Mouse (Mus musculus): ENCODE measurements around the gene Gckr. TPM values are rescaled to one million over a fixed set of nuclear protein-coding genes. Genes with fewer than 3 reads are reported as not detected.
A peak's percentile ranks its signal among the peaks of the same experiment; 100 is the strongest.
"Not testable (repeated sequence)": the region's sequence is repeated elsewhere in the genome, so short reads cannot be mapped to it uniquely, and the experiment has no call there.

Gckr gene
- polyA plus RNA-seq, 1 experiment from 2014 or later = 0.13 TPM

- Histone ChIP-seq H3K27me3 (ENCODE audit: control insufficient read depth, insufficient read depth, low read length) (no peaks in the 10 kb centered on the region), H3K9me3 (ENCODE audit: control insufficient read depth, low read length) (no peaks in the 10 kb centered on the region), H3K4me2 (ENCODE audit: low read depth, low read length, severe bottlenecking) (no peak overlapping the region), H3K4me1 (replicated peaks; ENCODE audit: control insufficient read depth, insufficient read depth, low read length) (no peaks in the 10 kb centered on the region), H3K36me3 (ENCODE audit: control insufficient read depth, insufficient read depth, low read length) (no peaks in the 10 kb centered on the region), H3K27ac (ENCODE audit: low read depth, low read length) (no peak overlapping the region), H3K9ac (ENCODE audit: low read length) (no peak overlapping the region), H3K4me3 (ENCODE audit: low read depth, low read length) (no peak overlapping the region)
- no peak for DNase-seq (ENCODE audit: low spot score)
- ATAC-seq (replicated peaks; ENCODE audit: low FRiP score) = no peak
- 88% methylated on average over 6 of the region's 6 CpGs for WGBS
These were observed 5.8 kb downstream of the Gckr start for GRCm38 (mm10) chr5:31303093-31303492.

GRCm38 (mm10) chr5:31312806-31313205, 15.6 kb downstream of the Gckr start:
- DNase-seq (ENCODE audit: low spot score) (no peak), ATAC-seq (replicated peaks; ENCODE audit: low FRiP score) (no peak)
- no peaks in the 10 kb centered on the region for H3K27me3 ChIP-seq (ENCODE audit: control insufficient read depth, insufficient read depth, low read length)
- H3K27ac ChIP-seq (ENCODE audit: low read depth, low read length) = no peak overlapping the region
- no peaks in the 10 kb centered on the region for H3K9me3 ChIP-seq (ENCODE audit: control insufficient read depth, low read length)
- H3K4me2 ChIP-seq (ENCODE audit: low read depth, low read length, severe bottlenecking) = no peak overlapping the region
- H3K4me3 ChIP-seq (ENCODE audit: low read depth, low read length) = no peak overlapping the region
- H3K36me3 ChIP-seq (ENCODE audit: control insufficient read depth, insufficient read depth, low read length) = no peaks in the 10 kb centered on the region
- no peak overlapping the region for H3K9ac ChIP-seq (ENCODE audit: low read length)
- WGBS = 91% methylated on average over 8 of the region's 8 CpGs
- H3K4me1 ChIP-seq (replicated peaks; ENCODE audit: control insufficient read depth, insufficient read depth, low read length) = no peaks in the 10 kb centered on the region

- H3K36me3 ChIP-seq (ENCODE audit: control insufficient read depth, insufficient read depth, low read length) = no peaks in the 10 kb centered on the region
- WGBS = 89% methylated on average over 3 of the region's 3 CpGs
- H3K9me3 ChIP-seq (ENCODE audit: control insufficient read depth, low read length) = no peaks in the 10 kb centered on the region
- H3K9ac ChIP-seq (ENCODE audit: low read length) = no peak overlapping the region
- no peak overlapping the region for H3K4me2 ChIP-seq (ENCODE audit: low read depth, low read length, severe bottlenecking)
- no peaks in the 10 kb centered on the region for H3K27me3 ChIP-seq (ENCODE audit: control insufficient read depth, insufficient read depth, low read length)
- H3K4me3 ChIP-seq (ENCODE audit: low read depth, low read length) = no peak overlapping the region
- no peaks in the 10 kb centered on the region for H3K4me1 ChIP-seq (replicated peaks; ENCODE audit: control insufficient read depth, insufficient read depth, low read length)
- ATAC-seq (replicated peaks; ENCODE audit: low FRiP score) = no peak
- H3K27ac ChIP-seq (ENCODE audit: low read depth, low read length) = no peak overlapping the region
- DNase-seq (ENCODE audit: low spot score) = no peak
These were observed 25.5 kb downstream of the Gckr start for GRCm38 (mm10) chr5:31322776-31323175.

GRCm38 (mm10) chr5:31324085-31324484, 26.8 kb downstream of the Gckr start:
- no peaks in the 10 kb centered on the region for H3K4me1 ChIP-seq (replicated peaks; ENCODE audit: control insufficient read depth, insufficient read depth, low read length)
- no peak for ATAC-seq (replicated peaks; ENCODE audit: low FRiP score)
- no peak overlapping the region for H3K4me2 ChIP-seq (ENCODE audit: low read depth, low read length, severe bottlenecking)
- DNase-seq (ENCODE audit: low spot score) = no peak
- H3K27me3 ChIP-seq (ENCODE audit: control insufficient read depth, insufficient read depth, low read length) = no peaks in the 10 kb centered on the region
- H3K4me3 ChIP-seq (ENCODE audit: low read depth, low read length) = no peak overlapping the region
- no peaks in the 10 kb centered on the region for H3K9me3 ChIP-seq (ENCODE audit: control insufficient read depth, low read length)
- no peak overlapping the region for H3K9ac ChIP-seq (ENCODE audit: low read length)
- no peaks in the 10 kb centered on the region for H3K36me3 ChIP-seq (ENCODE audit: control insufficient read depth, insufficient read depth, low read length)
- no peak overlapping the region for H3K27ac ChIP-seq (ENCODE audit: low read depth, low read length)
- WGBS = 69% methylated on average over 3 of the region's 3 CpGs

GRCm38 (mm10) chr5:31326850-31327249, 29.6 kb downstream of the Gckr start:
- Histone ChIP-seq H3K4me2 (ENCODE audit: low read depth, low read length, severe bottlenecking) (no peak overlapping the region), H3K4me1 (replicated peaks; ENCODE audit: control insufficient read depth, insufficient read depth, low read length) (no peaks in the 10 kb centered on the region), H3K36me3 (ENCODE audit: control insufficient read depth, insufficient read depth, low read length) (no peaks in the 10 kb centered on the region), H3K27me3 (ENCODE audit: control insufficient read depth, insufficient read depth, low read length) (no peaks in the 10 kb centered on the region), H3K9ac (ENCODE audit: low read length) (no peak overlapping the region), H3K4me3 (ENCODE audit: low read depth, low read length) (no peak overlapping the region), H3K9me3 (ENCODE audit: control insufficient read depth, low read length) (no peaks in the 10 kb centered on the region), H3K27ac (ENCODE audit: low read depth, low read length) (no peak overlapping the region)
- DNase-seq (ENCODE audit: low spot score) (no peak), ATAC-seq (replicated peaks; ENCODE audit: low FRiP score) (no peak)
- 18% methylated on average over 5 of the region's 5 CpGs for WGBS

- Histone ChIP-seq H3K27me3 (ENCODE audit: control insufficient read depth, insufficient read depth, low read length) (no peaks in the 10 kb centered on the region), H3K4me3 (ENCODE audit: low read depth, low read length) (no peak overlapping the region), H3K27ac (ENCODE audit: low read depth, low read length) (no peak overlapping the region), H3K4me1 (replicated peaks; ENCODE audit: control insufficient read depth, insufficient read depth, low read length) (no peaks in the 10 kb centered on the region), H3K36me3 (ENCODE audit: control insufficient read depth, insufficient read depth, low read length) (no peaks in the 10 kb centered on the region), H3K9ac (ENCODE audit: low read length) (no peak overlapping the region), H3K9me3 (ENCODE audit: control insufficient read depth, low read length) (no peaks in the 10 kb centered on the region), H3K4me2 (ENCODE audit: low read depth, low read length, severe bottlenecking) (no peak overlapping the region)
- DNase-seq (ENCODE audit: low spot score) (peak; percentile 66), ATAC-seq (replicated peaks; ENCODE audit: low FRiP score) (no peak)
- 33% methylated on average over 7 of the region's 7 CpGs for WGBS
These were observed 31.0 kb downstream of the Gckr start for GRCm38 (mm10) chr5:31328255-31328654.

GRCm38 (mm10) chr5:31357586-31357985, 60.3 kb downstream of the Gckr start:
- not testable (repeated sequence) for H3K9ac ChIP-seq (ENCODE audit: low read length); H3K36me3 ChIP-seq (ENCODE audit: control insufficient read depth, insufficient read depth, low read length); DNase-seq (ENCODE audit: low spot score); H3K27ac ChIP-seq (ENCODE audit: low read depth, low read length); ATAC-seq (replicated peaks; ENCODE audit: low FRiP score); H3K9me3 ChIP-seq (ENCODE audit: control insufficient read depth, low read length); H3K27me3 ChIP-seq (ENCODE audit: control insufficient read depth, insufficient read depth, low read length); H3K4me3 ChIP-seq (ENCODE audit: low read depth, low read length); H3K4me1 ChIP-seq (replicated peaks; ENCODE audit: control insufficient read depth, insufficient read depth, low read length); H3K4me2 ChIP-seq (ENCODE audit: low read depth, low read length, severe bottlenecking)
- 78% methylated on average over 16 of the region's 16 CpGs for WGBS

GRCm38 (mm10) chr5:31360955-31361354, 63.7 kb downstream of the Gckr start:
- 76% methylated on average over 6 of the region's 6 CpGs for WGBS

More at GRCm38 (mm10) chr5:31360955-31361354, 63.7 kb downstream of the Gckr start:
- Histone ChIP-seq H3K36me3 (ENCODE audit: control insufficient read depth, insufficient read depth, low read length) (no peaks in the 10 kb centered on the region), H3K4me1 (replicated peaks; ENCODE audit: control insufficient read depth, insufficient read depth, low read length) (no peaks in the 10 kb centered on the region), H3K9me3 (ENCODE audit: control insufficient read depth, low read length) (no peaks in the 10 kb centered on the region), H3K27me3 (ENCODE audit: control insufficient read depth, insufficient read depth, low read length) (no peaks in the 10 kb centered on the region), H3K27ac (ENCODE audit: low read depth, low read length) (no peak overlapping the region), H3K4me2 (ENCODE audit: low read depth, low read length, severe bottlenecking) (no peak overlapping the region), H3K9ac (ENCODE audit: low read length) (no peak overlapping the region), H3K4me3 (ENCODE audit: low read depth, low read length) (no peak overlapping the region)
- ATAC-seq (replicated peaks; ENCODE audit: low FRiP score) = no peak
- no peak for DNase-seq (ENCODE audit: low spot score)

Data from forebrain, embryonic 11.5 days (tissue).